Mouse (Mus musculus) heart, adult 2 months (tissue): ENCODE measurements around the gene Zfp612.

ENCODE experiments used
- CTCF ChIP-seq: fragments of 200-600 bp; IDR thresholded peaks from 2 replicates; pipeline ENCODE4 v1.8.1; 2022; ENCODE audit warnings: antibody characterized with exemption, mild to moderate bottlenecking, moderate library complexity
- POLR2A ChIP-seq: fragments of 200-500 bp; IDR thresholded peaks from 2 replicates; pipeline ENCODE4 v1.6.1; 2011; ENCODE audit warnings: mild to moderate bottlenecking, low read depth, low read length, control low read depth; ENCODE audit not compliant: insufficient read depth

DNA sequence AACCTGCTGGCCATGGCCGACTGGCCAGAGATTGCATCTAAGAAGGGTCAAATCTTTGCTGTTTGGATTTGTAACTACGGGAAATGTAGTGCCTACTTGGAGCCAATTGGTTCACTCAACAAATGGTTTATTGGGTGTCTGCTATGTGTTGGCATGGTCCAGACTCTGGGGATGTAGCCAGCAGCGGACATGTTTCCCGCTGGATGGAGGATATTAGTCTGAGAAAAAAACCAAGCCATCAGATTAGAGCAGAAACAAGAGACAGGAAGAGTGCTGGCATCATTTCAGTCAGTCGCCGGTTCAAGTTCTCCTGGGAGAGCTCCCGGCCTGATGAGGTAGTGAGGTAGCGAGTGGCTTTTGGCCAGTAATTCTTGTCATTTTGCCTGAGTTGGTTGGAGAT lies 54.7 kb downstream of the Zfp612 start:
- no peak for TF ChIP-seq POLR2A
- no peak for TF ChIP-seq CTCF
